Mouse (Mus musculus) bone marrow macrophage, adult 2 months (primary cell): ENCODE measurements around the gene Trim9. TPM values are rescaled to one million over a fixed set of nuclear protein-coding genes. Genes with fewer than 3 reads are reported as not detected.
A peak's percentile ranks its signal among the peaks of the same experiment; 100 is the strongest.

Source experiments
- H3K27ac ChIP-seq: 2 replicates; pipeline ENCODE4 v1.5.1; 2012; ENCODE audit warnings: low read depth, low read length; ENCODE audit not compliant: insufficient read depth
- H3K4me1 ChIP-seq: 2 replicates; pipeline ENCODE4 v1.6.1; 2012; ENCODE audit warnings: low read length; ENCODE audit not compliant: control insufficient read depth, insufficient read depth
- H3K4me3 ChIP-seq: 2 replicates; pipeline ENCODE4 v1.5.1; 2012; ENCODE audit warnings: mild to moderate bottlenecking, low read length, moderate library complexity; ENCODE audit not compliant: insufficient read depth
- CTCF ChIP-seq: IDR thresholded peaks from 2 replicates; pipeline ENCODE4 v1.5.1; 2012; ENCODE audit warnings: low read depth, mild to moderate bottlenecking, low read length, moderate library complexity
- POLR2A ChIP-seq: IDR thresholded peaks from 2 replicates; pipeline ENCODE4 v1.6.1; 2012; ENCODE audit warnings: mild to moderate bottlenecking, low read depth, low read length, borderline replicate concordance
- polyA plus RNA-seq: library from polyadenylated mRNA; stranded (reverse); fragments of >200 nt; gene quantifications from 2 replicates; pipeline ENCODE4 v1.2.4, GENCODE M21; 2012; ENCODE audit not compliant: missing spikeins, insufficient read depth, insufficient read length

Gene Trim9
- polyA plus RNA-seq, 1 experiment, result not detected

DNA sequence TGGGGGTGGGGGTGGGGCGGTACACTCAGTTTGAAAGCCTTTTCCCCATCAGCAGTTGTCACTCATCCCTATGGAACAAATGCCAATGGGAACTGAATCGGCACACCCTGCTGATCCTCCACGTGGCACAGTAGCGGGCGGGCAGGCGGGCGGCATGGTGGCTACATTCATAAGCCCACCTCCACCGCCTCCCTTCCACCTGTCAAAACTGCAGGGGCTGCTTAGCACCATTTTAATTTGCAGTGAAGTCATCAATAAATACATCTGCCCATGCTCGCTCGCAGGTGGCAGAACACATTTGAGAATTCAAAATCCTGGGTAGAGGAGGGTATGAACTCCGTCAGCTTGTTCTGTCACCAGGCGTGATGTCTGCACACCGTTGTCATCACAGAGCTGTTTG lies 12.0 kb upstream of the Trim9 start:
- no peak overlapping the region for H3K4me3 ChIP-seq
- no peak overlapping the region for H3K27ac ChIP-seq
- H3K4me1 ChIP-seq, result no peaks in the 10 kb centered on the region
- TF ChIP-seq CTCF, result no peak
- TF ChIP-seq POLR2A, result no peak

GRCm38 (mm10) chr12:70354926-70355325 lies 7.5 kb upstream of the Trim9 start:
- H3K4me3 ChIP-seq, result no peak overlapping the region
- TF ChIP-seq POLR2A (no peak), CTCF (no peak)
- H3K27ac ChIP-seq, result no peak overlapping the region
- H3K4me1 ChIP-seq, result no peaks in the 10 kb centered on the region

GRCm38 (mm10) chr12:70350490-70350889 lies 3.1 kb upstream of the Trim9 start:
- Histone ChIP-seq H3K4me1 (no peaks in the 10 kb centered on the region), H3K27ac (no peak overlapping the region), H3K4me3 (no peak overlapping the region)
- TF ChIP-seq CTCF (no peak), POLR2A (no peak)

DNA sequence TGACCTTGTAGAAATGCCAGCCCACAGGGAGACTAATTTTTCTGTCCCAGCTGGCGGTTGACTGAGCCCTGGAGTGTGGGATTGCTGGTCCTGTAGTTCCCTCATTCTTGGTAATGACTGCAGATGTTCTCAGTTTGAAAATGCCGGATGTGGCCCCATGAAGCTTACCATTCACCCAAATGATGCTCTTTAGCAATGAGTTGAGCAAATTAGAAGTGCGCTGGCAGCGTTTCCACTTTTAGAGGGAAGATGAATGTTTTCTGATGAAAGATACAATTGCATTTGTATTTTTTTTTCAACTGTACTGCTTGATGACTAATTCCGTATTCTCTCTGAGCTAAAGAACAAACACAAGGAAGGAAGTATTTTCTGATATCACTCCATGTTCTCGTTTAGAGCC lies 2.4 kb upstream of the Trim9 start:
- TF ChIP-seq POLR2A (no peak), CTCF (no peak)
- H3K4me3 ChIP-seq, result no peak overlapping the region
- H3K27ac ChIP-seq, result no peak overlapping the region
- no peaks in the 10 kb centered on the region for H3K4me1 ChIP-seq

- no peak for TF ChIP-seq POLR2A
- TF ChIP-seq CTCF, result no peak
- Histone ChIP-seq H3K4me3 (no peak overlapping the region), H3K27ac (no peak overlapping the region), H3K4me1 (no peaks in the 10 kb centered on the region)
These were observed 612 bp upstream of the Trim9 start for GRCm38 (mm10) chr12:70348026-70348425.

- no peaks in the 10 kb centered on the region for H3K4me1 ChIP-seq
- H3K27ac ChIP-seq, result no peak overlapping the region
- TF ChIP-seq CTCF (no peak), POLR2A (no peak)
- H3K4me3 ChIP-seq, result peak overlapping the region; percentile 37; the same call in 1 of the 2 replicates
These were observed 1.0 kb downstream of the Trim9 start for GRCm38 (mm10) chr12:70346139-70347026.

DNA sequence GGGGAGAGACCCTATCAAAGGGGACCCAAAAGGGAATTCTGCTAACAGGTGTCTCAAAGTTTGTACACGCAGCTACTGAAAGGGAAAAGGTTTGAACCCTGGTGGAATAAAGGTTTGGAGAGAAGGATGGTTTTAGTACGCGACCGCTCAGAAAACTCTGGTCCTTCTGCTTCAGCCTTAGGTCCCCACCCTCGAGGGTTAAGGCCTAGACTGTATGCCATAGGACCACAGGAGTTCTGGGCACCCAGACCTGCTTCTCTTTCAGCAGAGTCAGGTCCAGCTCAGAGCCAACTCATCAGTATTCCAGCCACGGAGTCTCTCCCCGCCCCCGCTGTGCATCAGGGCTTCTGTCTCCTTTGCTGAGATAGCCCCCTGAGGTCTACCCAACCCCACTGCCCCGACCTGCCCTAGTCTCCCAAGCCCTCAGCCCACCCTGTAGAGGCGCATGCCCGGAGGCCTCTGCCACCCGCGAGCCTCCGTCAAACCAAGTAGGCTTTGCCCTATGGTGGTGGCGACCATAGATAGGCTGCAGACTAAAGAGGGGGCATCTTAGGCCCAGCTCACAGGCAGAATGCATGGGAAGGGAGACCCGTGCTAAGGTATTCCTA lies 1.8 kb downstream of the Trim9 start:
- Histone ChIP-seq H3K4me1 (no peaks in the 10 kb centered on the region), H3K27ac (no peak overlapping the region), H3K4me3 (no peak overlapping the region)
- no peak for TF ChIP-seq POLR2A
- no peak for TF ChIP-seq CTCF

DNA sequence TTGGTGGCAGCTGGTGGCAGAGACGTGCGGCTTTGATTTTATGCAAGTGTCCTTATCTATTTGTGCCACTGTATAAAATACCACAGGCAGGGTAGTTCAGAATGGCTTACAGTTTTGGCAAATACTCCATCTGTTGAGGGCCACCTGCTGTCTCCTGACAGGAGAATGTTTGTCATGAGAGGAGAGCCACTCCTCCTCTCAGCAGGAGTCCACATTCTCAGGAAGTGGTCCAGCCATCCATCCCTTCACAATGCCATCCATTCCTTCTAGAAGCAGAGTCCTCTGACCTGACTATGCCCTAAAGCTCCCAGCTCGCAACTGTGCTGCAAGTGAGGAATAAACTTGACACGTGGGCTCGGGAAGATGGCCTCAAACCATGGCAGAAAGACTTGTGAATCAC lies 12.2 kb downstream of the Trim9 start:
- Histone ChIP-seq H3K27ac (no peak overlapping the region), H3K4me1 (no peaks in the 10 kb centered on the region)
- TF ChIP-seq POLR2A (no peak), CTCF (no peak)

DNA sequence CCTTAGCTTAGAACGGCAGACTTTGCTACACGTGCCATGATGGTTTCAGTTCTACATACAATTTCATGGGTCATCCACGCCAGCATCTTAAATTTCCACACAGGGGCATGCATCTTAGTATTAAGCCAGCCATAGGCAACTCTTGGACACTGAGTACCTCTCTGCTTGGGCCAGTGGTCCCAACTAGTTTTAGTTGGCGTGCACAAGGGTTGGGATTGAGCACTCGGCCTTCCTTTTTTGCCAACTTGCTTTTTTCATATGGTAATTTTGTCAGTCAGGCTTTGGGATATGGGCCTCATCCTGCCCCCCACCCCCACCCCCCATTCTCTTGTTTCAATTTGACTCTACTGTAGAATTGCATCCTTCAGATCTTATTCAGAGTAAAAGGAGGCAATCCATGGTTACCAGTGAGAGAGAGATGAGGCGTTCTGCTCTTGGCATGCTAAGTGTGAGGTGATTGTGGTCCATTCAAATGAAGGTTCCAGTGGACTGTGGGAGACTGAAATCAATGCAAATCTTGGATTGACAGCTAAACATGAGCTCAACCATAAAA lies 14.1 kb downstream of the Trim9 start:
- Histone ChIP-seq H3K27ac (no peak overlapping the region), H3K4me1 (no peaks in the 10 kb centered on the region), H3K4me3 (no peak overlapping the region)
- no peak for TF ChIP-seq CTCF
- TF ChIP-seq POLR2A, result no peak

More for the DNA sequence above, 12.2 kb downstream of the Trim9 start:
- no peak overlapping the region for H3K4me3 ChIP-seq

DNA sequence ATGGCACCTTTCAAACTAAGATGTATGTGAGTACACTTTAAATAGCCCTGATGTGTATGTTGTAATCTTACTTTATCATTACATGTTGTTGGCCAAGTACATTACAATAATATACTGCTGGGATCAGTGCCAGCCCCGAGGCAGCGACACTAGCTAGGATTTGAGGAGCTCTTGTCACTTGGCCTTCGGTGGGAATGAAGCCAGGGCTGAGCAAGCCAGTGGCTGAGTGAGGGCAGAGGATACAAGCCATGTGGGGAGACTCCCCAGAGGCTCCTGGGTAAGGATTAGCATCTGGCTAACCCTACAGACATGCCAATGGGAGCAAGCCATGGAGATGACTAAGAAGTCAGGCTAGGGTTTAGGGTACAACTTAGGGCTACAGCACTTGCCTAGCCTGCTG lies 18.4 kb downstream of the Trim9 start:
- TF ChIP-seq CTCF (no peak), POLR2A (no peak)
- Histone ChIP-seq H3K4me3 (no peak overlapping the region), H3K27ac (no peak overlapping the region), H3K4me1 (no peaks in the 10 kb centered on the region)
